Mouse (Mus musculus): ENCODE data around the gene Trpv3.

GRCm38 (mm10) chr11:73283926-73284325 lies 16.7 kb downstream of the Trpv3 start:
- no peak for TF ChIP-seq CTCF (conservative IDR thresholded peaks at IDR 0.05; ENCODE audit: insufficient read depth, insufficient read length, low read depth, low read length)
- TF ChIP-seq POLR2A (IDR thresholded peaks at IDR 0.05; ENCODE audit: low read depth, low read length) = no peak

Data from kidney, adult 2 months (tissue).